Mouse (Mus musculus) CH12.LX (cell line): ENCODE results near the gene Tmem234. TPM values are rescaled to one million over a fixed set of nuclear protein-coding genes. Genes with fewer than 3 reads are reported as not detected.

ENCODE experiments used
- DNase-seq: peaks from one replicate; pipeline ENCODE4 v3.0.0-alpha.2; 2013; ENCODE audit errors: extremely low read depth
- H3K27ac ChIP-seq: 2 replicates; pipeline ENCODE4 v1.5.1; 2012; ENCODE audit warnings: low read depth, mild to moderate bottlenecking, control low read depth, moderate library complexity; ENCODE audit not compliant: insufficient read depth
- H3K27me3 ChIP-seq: replicated peaks from 2 replicates; pipeline ENCODE3; 2012; ENCODE audit warnings: inconsistent platforms
- H3K36me3 ChIP-seq, 2 experiments: replicated peaks in 1 of 2; 2 replicates each; pipeline versions ENCODE3 to v1.6.1; 2012; ENCODE audit warnings: inconsistent platforms in 1 of 2, low read length in 1 of 2, mild to moderate bottlenecking in 1 of 2, mixed read lengths in 1 of 2, moderate library complexity in 1 of 2; ENCODE audit not compliant: control insufficient read depth in 1 of 2, insufficient read depth in 1 of 2
- H3K4me1 ChIP-seq, 2 experiments: 2 replicates each; pipeline ENCODE4 v1.6.1; 2012; ENCODE audit warnings: inconsistent platforms in 1 of 2, moderate library complexity in 1 of 2; ENCODE audit not compliant: insufficient read depth in 2 of 2, control insufficient read depth in 1 of 2
- H3K4me2 ChIP-seq: 2 replicates; pipeline ENCODE4 v1.6.1; 2012; ENCODE audit warnings: low read depth, mild to moderate bottlenecking, control low read depth; ENCODE audit not compliant: poor library complexity, insufficient read depth, severe bottlenecking
- H3K4me3 ChIP-seq, 3 experiments: fragments of 150-350 bp in 1 of 3; sonication (generic) in 1 of 3; replicated peaks in 1 of 3; 2 replicates each; pipeline versions ENCODE3 to v1.5.1; 2011 to 2012; ENCODE audit warnings: low read depth in 2 of 3, low read length in 2 of 3, mild to moderate bottlenecking in 2 of 3, moderate library complexity in 2 of 3, control low read depth in 1 of 3, improper control_type of control experiment in 1 of 3, inconsistent platforms in 1 of 3, mixed read lengths in 1 of 3; ENCODE audit not compliant: poor library complexity in 1 of 3
- H3K79me2 ChIP-seq: replicated peaks from 2 replicates; pipeline ENCODE4 v1.6.1; 2012; ENCODE audit warnings: mild to moderate bottlenecking, moderate library complexity; ENCODE audit not compliant: control insufficient read depth, poor library complexity, insufficient read depth, severe bottlenecking; ENCODE audit errors: extremely low read depth
- H3K9ac ChIP-seq: 2 replicates; pipeline ENCODE4 v1.6.1; 2012; ENCODE audit warnings: low read depth, mild to moderate bottlenecking, control low read depth, moderate library complexity; ENCODE audit not compliant: insufficient read depth
- H3K9me3 ChIP-seq: replicated peaks from 2 replicates; pipeline ENCODE3; 2012; ENCODE audit warnings: low read length, inconsistent platforms, mixed read lengths
- BHLHE40 ChIP-seq: IDR thresholded peaks from 2 replicates; pipeline ENCODE4 v1.6.1; 2011; ENCODE audit warnings: mild to moderate bottlenecking, low read depth, low read length, improper control_type of control experiment
- CHD1 ChIP-seq: IDR thresholded peaks from 2 replicates; pipeline ENCODE4 v1.6.1; 2012; ENCODE audit warnings: low read depth, low read length, improper control_type of control experiment, inconsistent platforms
- CHD2 ChIP-seq: IDR thresholded peaks from 2 replicates; pipeline ENCODE4 v1.6.1; 2011; ENCODE audit warnings: low read length, improper control_type of control experiment
- CTCF ChIP-seq, 2 experiments: IDR thresholded peaks in 1 of 2; conservative IDR thresholded peaks in 1 of 2; 2 replicates each; pipeline ENCODE4 v1.5.1; 2011 to 2012; ENCODE audit warnings: low read depth in 2 of 2, low read length in 2 of 2, improper control_type of control experiment in 1 of 2, inconsistent platforms in 1 of 2, mild to moderate bottlenecking in 1 of 2, moderate library complexity in 1 of 2
- E2F4 ChIP-seq: IDR thresholded peaks from 2 replicates; pipeline ENCODE4 v1.6.1; 2011; ENCODE audit warnings: low read depth, low read length, improper control_type of control experiment; ENCODE audit not compliant: insufficient replicate concordance
- ELF1 ChIP-seq: IDR thresholded peaks from 2 replicates; pipeline ENCODE4 v1.6.1; 2014; ENCODE audit warnings: low read depth, mild to moderate bottlenecking, inconsistent platforms, low read length, improper control_type of control experiment
- EP300 ChIP-seq: IDR thresholded peaks from 2 replicates; pipeline ENCODE4 v1.6.1; 2011; ENCODE audit warnings: low read length, improper control_type of control experiment
- ETS1 ChIP-seq: conservative IDR thresholded peaks from 2 replicates; pipeline ENCODE4 v1.6.1; 2012; ENCODE audit warnings: low read depth, mild to moderate bottlenecking, inconsistent platforms, low read length, improper control_type of control experiment, moderate library complexity
- GABPA ChIP-seq: IDR thresholded peaks from 2 replicates; pipeline ENCODE4 v1.6.1; 2012; ENCODE audit warnings: low read depth, low read length, improper control_type of control experiment, inconsistent platforms; ENCODE audit not compliant: insufficient replicate concordance
- HCFC1 ChIP-seq: IDR thresholded peaks from 2 replicates; pipeline ENCODE4 v1.6.1; 2012; ENCODE audit warnings: low read depth, mild to moderate bottlenecking, inconsistent platforms, low read length, improper control_type of control experiment
- IRF4 ChIP-seq: IDR thresholded peaks from 2 replicates; pipeline ENCODE4 v1.6.1; 2014; ENCODE audit warnings: low read depth, mild to moderate bottlenecking, inconsistent platforms, low read length, improper control_type of control experiment
- JUN ChIP-seq: IDR thresholded peaks from 2 replicates; pipeline ENCODE4 v1.6.1; 2011; ENCODE audit warnings: low read depth, mild to moderate bottlenecking, low read length, improper control_type of control experiment, moderate library complexity; ENCODE audit not compliant: insufficient read depth
- JUND ChIP-seq: conservative IDR thresholded peaks from 2 replicates; pipeline ENCODE4 v1.6.1; 2011; ENCODE audit warnings: low read depth, low read length, improper control_type of control experiment
- KAT2A ChIP-seq: IDR thresholded peaks from 2 replicates; pipeline ENCODE4 v1.6.1; 2012; ENCODE audit warnings: low read length, improper control_type of control experiment, inconsistent platforms; ENCODE audit not compliant: insufficient replicate concordance
- MAFK ChIP-seq: IDR thresholded peaks from 2 replicates; pipeline ENCODE4 v1.6.1; 2011; ENCODE audit warnings: low read length, improper control_type of control experiment; ENCODE audit not compliant: insufficient replicate concordance
- MAX ChIP-seq: IDR thresholded peaks from 2 replicates; pipeline ENCODE4 v1.6.1; 2011; ENCODE audit warnings: low read length, improper control_type of control experiment
- MAZ ChIP-seq: IDR thresholded peaks from 2 replicates; pipeline ENCODE4 v1.6.1; 2012; ENCODE audit warnings: low read depth, mild to moderate bottlenecking, inconsistent platforms, low read length, improper control_type of control experiment, moderate library complexity
- MEF2A ChIP-seq: IDR thresholded peaks from 2 replicates; pipeline ENCODE4 v1.6.1; 2014; ENCODE audit warnings: low read depth, mild to moderate bottlenecking, inconsistent platforms, low read length, improper control_type of control experiment, borderline replicate concordance
- MXI1 ChIP-seq: IDR thresholded peaks from 2 replicates; pipeline ENCODE4 v1.6.1; 2011; ENCODE audit warnings: mild to moderate bottlenecking, low read depth, low read length, improper control_type of control experiment
- MYC ChIP-seq: IDR thresholded peaks from 2 replicates; pipeline ENCODE4 v1.6.1; 2011; ENCODE audit warnings: low read depth, mild to moderate bottlenecking, improper control_type of control experiment, low read length
- NELFE ChIP-seq: IDR thresholded peaks from 2 replicates; pipeline ENCODE4 v1.6.1; 2011; ENCODE audit warnings: low read depth, low read length, improper control_type of control experiment
- NRF1 ChIP-seq: IDR thresholded peaks from 2 replicates; pipeline ENCODE4 v1.6.1; 2014; ENCODE audit warnings: low read depth, mild to moderate bottlenecking, inconsistent platforms, low read length, improper control_type of control experiment, moderate library complexity
- PAX5 ChIP-seq: IDR thresholded peaks from 2 replicates; pipeline ENCODE4 v1.6.1; 2012; ENCODE audit warnings: low read length, inconsistent platforms, mixed read lengths
- POLR2A ChIP-seq: IDR thresholded peaks from 2 replicates; pipeline ENCODE4 v1.6.1; 2011; ENCODE audit warnings: low read depth, mild to moderate bottlenecking, improper control_type of control experiment, low read length
- POLR2AphosphoS2 ChIP-seq: IDR thresholded peaks from 2 replicates; pipeline ENCODE4 v1.6.1; 2011; ENCODE audit warnings: low read depth, low read length, improper control_type of control experiment
- RAD21 ChIP-seq: IDR thresholded peaks from 2 replicates; pipeline ENCODE4 v1.6.1; 2011; ENCODE audit warnings: low read depth, mild to moderate bottlenecking, low read length, improper control_type of control experiment, moderate library complexity
- RCOR1 ChIP-seq: conservative IDR thresholded peaks from 2 replicates; pipeline ENCODE4 v1.6.1; 2012; ENCODE audit warnings: low read depth, mild to moderate bottlenecking, inconsistent platforms, low read length, improper control_type of control experiment
- SIN3A ChIP-seq: IDR thresholded peaks from 2 replicates; pipeline ENCODE4 v1.6.1; 2012; ENCODE audit warnings: low read length, improper control_type of control experiment, inconsistent platforms
- SMC3 ChIP-seq: IDR thresholded peaks from 2 replicates; pipeline ENCODE4 v1.6.1; 2011; ENCODE audit warnings: low read depth, low read length, improper control_type of control experiment
- TBP ChIP-seq: conservative IDR thresholded peaks from 2 replicates; pipeline ENCODE4 v1.6.1; 2011; ENCODE audit warnings: low read depth, low read length, improper control_type of control experiment
- TCF12 ChIP-seq: IDR thresholded peaks from 2 replicates; pipeline ENCODE4 v1.6.1; 2014; ENCODE audit warnings: low read depth, mild to moderate bottlenecking, inconsistent platforms, low read length, improper control_type of control experiment
- UBTF ChIP-seq: IDR thresholded peaks from 2 replicates; pipeline ENCODE4 v1.6.1; 2012; ENCODE audit warnings: low read depth, mild to moderate bottlenecking, inconsistent platforms, low read length, improper control_type of control experiment, moderate library complexity
- USF1 ChIP-seq: IDR thresholded peaks from 2 replicates; pipeline ENCODE4 v1.6.1; 2014; ENCODE audit warnings: low read depth, mild to moderate bottlenecking, inconsistent platforms, low read length, improper control_type of control experiment
- USF2 ChIP-seq: conservative IDR thresholded peaks from 2 replicates; pipeline ENCODE4 v1.6.1; 2011; ENCODE audit warnings: low read depth, low read length, improper control_type of control experiment
- ZC3H11A ChIP-seq: IDR thresholded peaks from 2 replicates; pipeline ENCODE4 v1.6.1; 2012; ENCODE audit warnings: low read depth, mild to moderate bottlenecking, inconsistent platforms, low read length, improper control_type of control experiment
- ZKSCAN1 ChIP-seq: IDR thresholded peaks from 2 replicates; pipeline ENCODE4 v1.6.1; 2012; ENCODE audit warnings: low read depth, inconsistent platforms, low read length, improper control_type of control experiment, borderline replicate concordance
- ZMIZ1 ChIP-seq: IDR thresholded peaks from 2 replicates; pipeline ENCODE4 v1.6.1; 2012; ENCODE audit warnings: low read depth, mild to moderate bottlenecking, inconsistent platforms, low read length, improper control_type of control experiment
- ZNF384 ChIP-seq: IDR thresholded peaks from 2 replicates; pipeline ENCODE4 v1.6.1; 2012; ENCODE audit warnings: low read depth, low read length, improper control_type of control experiment, inconsistent platforms
- dilution Hi-C: fragments of 300-500 bp; cut with MboI; formaldehyde crosslinking; loops from 2 replicates; pipeline ENCODE4 v1.14.3; 2020; ENCODE audit warnings: low sequenced_read_pairs; ENCODE audit not compliant: extremely low pct_unique_long_range_greater_than_20kb, extremely low pct_ligation_motif_present
- in situ Hi-C: fragments of 300-500 bp; cut with MboI; formaldehyde crosslinking; loops from 3 replicates; pipeline ENCODE4 v1.14.3; 2019; ENCODE audit warnings: low sequenced_read_pairs, low pct_ligation_motif_present, low pct_unique_long_range_greater_than_20kb, mixed read lengths
- polyA plus RNA-seq: library from polyadenylated mRNA; unstranded; fragments of >175 nt; gene quantifications from 2 replicates; pipeline ENCODE4 v1.2.1, GENCODE M21; 2012; ENCODE audit warnings: low read depth; ENCODE audit not compliant: insufficient read length
- total RNA-seq, 2 experiments: library from RNA; depleted of rRNA; stranded (reverse); fragments of 300-350 nt in 1 of 2; fragments of >200 nt in 1 of 2; gene quantifications; 2 replicates each; pipeline ENCODE4 v1.2.3; 2012 to 2014

Gene Tmem234
- total and polyA plus RNA-seq, 3 experiments = 97.6 to 113 (median 111) TPM

DNA sequence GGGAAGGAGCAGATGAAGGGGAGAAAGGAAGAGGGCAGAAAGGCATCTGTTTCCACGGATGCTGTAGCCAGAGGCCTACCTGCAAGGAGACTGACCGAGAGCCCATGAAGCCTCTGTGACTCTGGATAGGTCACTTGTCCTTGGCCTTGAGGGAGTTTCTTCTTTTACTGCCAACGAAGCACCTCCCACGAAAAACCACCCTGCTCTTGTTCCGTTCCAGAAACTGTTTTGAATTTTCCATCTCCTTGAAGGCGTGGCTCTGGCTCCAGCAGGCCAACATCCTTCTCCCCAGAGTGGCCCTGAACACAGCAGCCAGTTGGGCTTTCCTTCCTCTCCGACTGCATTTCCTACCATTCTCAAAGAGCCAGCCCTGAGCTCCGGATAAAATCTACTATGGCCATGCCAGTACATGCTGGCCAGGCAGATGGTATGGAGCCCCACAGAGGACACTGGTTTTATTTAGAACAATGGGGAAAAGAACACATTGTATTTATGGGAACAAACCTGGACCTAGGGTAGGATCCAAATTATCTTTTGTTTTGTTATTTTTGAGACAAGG, 20.9 kb downstream of the Tmem234 start:
- Histone ChIP-seq H3K4me3 (peak overlapping the region; percentile 47 to 53 (median 49)), H3K27me3 (no peaks in the 10 kb centered on the region), H3K27ac (peak overlapping the region; percentile 74), H3K36me3 (peaks cover 19 to 38% of the 10 kb centered on the region in 2 experiments), H3K9me3 (no peaks in the 10 kb centered on the region), H3K4me2 (peak overlapping the region; percentile 52), H3K9ac (peak overlapping the region; percentile 57), H3K4me1 (peaks cover 11 to 71% of the 10 kb centered on the region in 2 experiments), H3K79me2 (no peaks in the 10 kb centered on the region)
- dilution Hi-C loops = no loop called here
- peak; percentile 88 for DNase-seq
- no peak for TF ChIP-seq E2F4
- peak; percentile 70; the same call in 1 of the 2 replicates for TF ChIP-seq SIN3A
- no peak for TF ChIP-seq JUN
- no peak for TF ChIP-seq JUND
- no peak for TF ChIP-seq GABPA
- TF ChIP-seq IRF4 = no peak; the same call in 1 of the 2 replicates
- TF ChIP-seq NRF1 = no peak
- no peak for TF ChIP-seq MAZ
- TF ChIP-seq POLR2AphosphoS2 = no peak; the same call in 1 of the 2 replicates
- peak; percentile 67 for TF ChIP-seq POLR2A
- no peak for TF ChIP-seq CTCF (conservative IDR thresholded peaks at IDR 0.05 in 1 of 2, IDR thresholded peaks at IDR 0.05 in 1 of 2; ENCODE audit: low read depth in 2 of 2, low read length in 2 of 2)
- no peak; the same call in 1 of the 2 replicates for TF ChIP-seq MAFK
- TF ChIP-seq TBP = peak; percentile 55; the same call in 1 of the 2 replicates
- TF ChIP-seq TCF12 = peak; percentile 72
- TF ChIP-seq ZMIZ1 = no peak; the same call in 1 of the 2 replicates
- TF ChIP-seq RAD21 = no peak
- TF ChIP-seq KAT2A = 0 out of 2 replicates have a peak, but pooled peaks have one; percentile 18
- TF ChIP-seq ZC3H11A = no peak
- TF ChIP-seq UBTF = no peak
- TF ChIP-seq RCOR1 = no peak
- peak; percentile 52; the same call in 1 of the 2 replicates for TF ChIP-seq EP300
- TF ChIP-seq MXI1 = no peak
- no peak for TF ChIP-seq CHD1
- TF ChIP-seq MYC = peak; percentile 78
- no peak for TF ChIP-seq ZKSCAN1
- no peak for TF ChIP-seq HCFC1
- TF ChIP-seq MAX = no peak
- no peak for TF ChIP-seq PAX5
- TF ChIP-seq ZNF384 = no peak
- TF ChIP-seq CHD2 = no peak
- TF ChIP-seq ELF1 = no peak
- no peak for TF ChIP-seq BHLHE40
- TF ChIP-seq MEF2A = peak; percentile 7; the same call in 1 of the 2 replicates
- peak; percentile 46 for TF ChIP-seq ETS1
- TF ChIP-seq USF1 = no peak
- TF ChIP-seq USF2 = no peak
- no peak for TF ChIP-seq SMC3
- peak; percentile 62; the same call in 1 of the 2 replicates for TF ChIP-seq NELFE
- in situ Hi-C loops = loop anchor here (25.0 kb wide), 1 partner anchor 259 kb away; no protein-coding TSS in a partner anchor
